Mouse (Mus musculus) inflammation-experienced regulatory T-cells (primary cell): ENCODE results near the gene Sh3bp1. TPM values are rescaled to one million over a fixed set of nuclear protein-coding genes. Genes with fewer than 3 reads are reported as not detected.

ENCODE experiments used
- polyA plus RNA-seq, 2 experiments: library from polyadenylated mRNA; unstranded; fragments of 100-300 nt; shearing (Covaris generic); gene quantifications; one replicate each; pipeline ENCODE4 v1.2.1; 2017

Sh3bp1 gene
- 100 to 1,000 TPM; 194 to 241 TPM for polyA plus RNA-seq

DNA sequence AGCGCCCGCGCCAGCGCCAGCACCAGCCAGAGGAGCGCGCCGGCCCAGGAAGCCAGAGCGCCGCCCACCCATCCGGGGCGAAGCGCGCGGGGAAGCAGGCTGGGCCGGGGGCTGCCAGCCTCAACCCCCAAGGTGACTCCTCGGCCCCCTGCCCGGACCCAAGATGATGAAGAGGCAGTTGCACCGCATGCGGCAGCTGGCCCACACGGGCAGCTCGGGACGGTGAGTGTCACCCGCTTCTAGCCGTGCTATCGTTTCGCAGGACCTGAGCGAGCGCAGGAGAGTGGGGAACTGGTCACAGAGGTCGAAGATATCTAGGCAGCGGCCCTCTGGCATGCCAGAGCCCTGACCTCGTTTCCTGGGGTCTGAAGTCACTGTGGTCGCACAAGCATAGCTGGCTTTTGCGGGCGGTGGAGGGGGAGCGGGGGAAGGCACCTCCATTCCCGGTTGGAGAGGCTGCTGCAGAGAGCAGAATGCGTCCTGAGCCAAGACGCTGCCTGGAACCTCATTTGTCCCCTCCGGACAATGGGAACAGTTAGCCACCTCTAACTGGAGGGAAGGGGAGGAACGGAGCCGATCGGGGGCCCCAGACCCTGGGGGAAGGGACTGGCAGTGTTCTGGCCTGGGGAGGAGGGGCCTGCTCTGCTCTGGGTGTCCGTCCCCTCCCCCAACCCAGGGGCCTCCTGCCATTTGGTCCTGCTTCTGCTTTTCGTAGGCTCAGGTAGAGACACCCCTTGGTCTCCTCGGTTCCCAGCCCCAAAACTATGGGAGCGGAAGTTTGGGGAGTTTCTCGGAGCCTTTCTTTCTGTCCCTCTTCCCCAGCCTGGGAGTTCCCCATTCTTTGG, at the start of gene Sh3bp1:
Sh3bp1 (plus strand) TSS at position 29 of the 845 bp plus-strand sequence.

DNA sequence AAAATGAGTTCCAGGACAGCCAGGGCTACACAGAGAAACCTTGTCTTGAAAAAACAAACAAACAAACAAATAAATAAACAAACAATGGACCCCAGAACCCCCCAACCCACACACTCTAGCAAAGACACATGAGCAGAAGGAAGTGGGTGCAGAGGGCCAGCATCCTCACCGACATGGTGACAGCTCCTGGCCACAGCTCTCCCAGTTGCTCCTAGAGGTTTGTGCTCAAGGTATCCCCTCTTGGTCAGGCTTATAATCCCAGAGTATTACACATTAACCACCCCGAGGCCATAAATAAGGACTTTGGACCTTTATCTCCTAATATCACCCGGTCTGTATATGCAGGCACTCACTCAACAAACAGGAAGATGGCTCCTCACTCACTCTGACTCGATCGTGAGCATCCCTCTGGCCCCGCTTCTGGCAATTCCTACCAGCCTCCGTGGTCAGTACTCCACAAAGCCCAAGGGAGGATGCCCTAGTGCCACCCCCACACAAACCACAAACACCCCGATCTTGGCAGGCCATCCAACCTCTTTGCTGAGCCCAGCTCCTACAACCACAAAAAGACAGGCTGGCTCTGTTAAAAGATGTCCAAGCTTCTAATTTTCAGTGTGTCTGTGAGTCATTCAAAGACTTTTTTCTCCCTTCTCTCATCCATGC, 44.1 kb upstream of the Sh3bp1 start, which contains the start of gene Lgals2:
Lgals2 (minus strand) TSS at position 227 of the 663 bp plus-strand sequence.

DNA sequence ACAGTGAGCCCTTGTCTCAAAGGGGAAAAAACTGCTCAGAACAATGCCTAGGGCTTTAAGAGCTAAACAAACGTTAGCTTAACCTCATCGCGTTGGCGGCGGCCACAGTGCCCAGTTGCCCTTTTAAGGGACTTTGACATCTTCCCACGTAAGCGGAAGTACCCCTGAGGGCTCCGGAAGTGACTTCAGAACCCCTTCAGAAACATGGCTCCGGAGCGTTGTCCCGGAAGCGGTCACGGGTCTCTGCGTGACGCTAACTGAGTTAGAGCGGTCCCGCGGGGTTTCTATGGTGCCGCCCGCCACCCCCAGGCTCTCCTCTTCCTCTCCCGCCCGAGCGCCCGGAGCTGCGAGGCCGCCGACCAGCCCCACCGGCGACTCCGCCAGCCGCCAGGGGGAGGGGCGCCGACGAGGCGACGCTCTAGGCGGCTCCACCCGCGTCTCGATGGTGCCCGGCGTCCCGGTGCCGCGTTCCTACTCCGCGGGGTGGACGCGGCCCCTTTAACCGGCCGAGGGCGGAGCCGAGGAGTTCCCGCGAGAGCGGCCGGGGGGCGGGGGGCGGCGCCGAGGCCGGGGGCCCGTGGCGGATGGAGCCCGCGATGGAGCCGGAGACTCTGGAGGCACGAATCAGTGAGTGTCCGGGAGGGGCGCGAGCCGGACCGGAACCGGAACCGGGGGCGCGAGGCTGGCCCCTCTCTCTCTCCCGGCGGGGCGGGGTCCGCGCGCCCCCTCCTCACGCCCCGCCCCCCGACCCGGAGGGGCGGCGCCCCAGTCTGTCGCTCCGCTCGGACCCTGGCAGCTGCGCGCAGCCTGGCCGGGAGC, 22.4 kb upstream of the Sh3bp1 start, which contains the start of gene Gga1:
Gga1 (plus strand) TSS at position 200 of the 819 bp plus-strand sequence.

DNA sequence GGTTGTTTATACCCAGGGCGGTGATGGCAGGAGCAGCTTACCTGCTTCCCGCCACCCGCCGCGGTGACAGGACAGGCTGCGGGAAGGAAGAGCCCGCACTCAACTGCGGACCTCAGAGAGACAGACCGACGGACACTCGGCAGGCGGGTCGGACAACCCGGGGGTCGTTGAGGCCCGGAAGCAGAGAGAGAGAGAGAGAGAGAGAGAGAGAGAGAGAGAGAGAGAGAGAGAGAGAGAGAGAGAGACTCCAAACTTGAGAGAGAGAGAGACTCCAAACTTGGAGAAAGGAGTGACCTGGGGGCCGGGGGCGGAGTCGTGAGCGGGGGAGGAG, 194 bp upstream of the Sh3bp1 start, which contains the start of gene Gm49510:
Gm49510 (plus strand) TSS at position 259 of the 331 bp plus-strand sequence.

DNA sequence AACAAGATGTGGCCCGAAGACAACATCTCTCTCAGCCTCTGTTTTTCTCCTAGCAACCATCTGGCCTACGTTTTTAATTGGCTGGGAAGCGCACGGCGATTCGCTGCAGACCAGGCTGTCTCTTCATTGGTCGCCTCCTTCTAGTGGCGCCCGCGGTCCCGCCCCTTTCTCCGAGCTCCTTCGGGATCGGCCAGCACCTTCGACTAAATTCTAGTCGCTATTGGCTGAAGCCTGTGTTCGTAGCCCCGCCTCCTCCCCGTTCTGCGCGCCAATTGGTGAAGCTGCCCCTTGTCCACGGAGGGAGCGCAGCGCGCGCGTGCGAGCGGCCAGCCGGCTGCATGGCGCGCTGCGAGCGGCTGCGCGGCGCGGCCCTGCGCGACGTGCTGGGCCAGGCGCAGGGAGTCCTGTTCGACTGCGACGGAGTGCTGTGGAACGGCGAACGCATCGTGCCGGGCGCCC, 14.1 kb downstream of the Sh3bp1 start, which contains the start of gene Pdxp:
Pdxp (plus strand) TSS at position 288 of the 459 bp plus-strand sequence.

DNA sequence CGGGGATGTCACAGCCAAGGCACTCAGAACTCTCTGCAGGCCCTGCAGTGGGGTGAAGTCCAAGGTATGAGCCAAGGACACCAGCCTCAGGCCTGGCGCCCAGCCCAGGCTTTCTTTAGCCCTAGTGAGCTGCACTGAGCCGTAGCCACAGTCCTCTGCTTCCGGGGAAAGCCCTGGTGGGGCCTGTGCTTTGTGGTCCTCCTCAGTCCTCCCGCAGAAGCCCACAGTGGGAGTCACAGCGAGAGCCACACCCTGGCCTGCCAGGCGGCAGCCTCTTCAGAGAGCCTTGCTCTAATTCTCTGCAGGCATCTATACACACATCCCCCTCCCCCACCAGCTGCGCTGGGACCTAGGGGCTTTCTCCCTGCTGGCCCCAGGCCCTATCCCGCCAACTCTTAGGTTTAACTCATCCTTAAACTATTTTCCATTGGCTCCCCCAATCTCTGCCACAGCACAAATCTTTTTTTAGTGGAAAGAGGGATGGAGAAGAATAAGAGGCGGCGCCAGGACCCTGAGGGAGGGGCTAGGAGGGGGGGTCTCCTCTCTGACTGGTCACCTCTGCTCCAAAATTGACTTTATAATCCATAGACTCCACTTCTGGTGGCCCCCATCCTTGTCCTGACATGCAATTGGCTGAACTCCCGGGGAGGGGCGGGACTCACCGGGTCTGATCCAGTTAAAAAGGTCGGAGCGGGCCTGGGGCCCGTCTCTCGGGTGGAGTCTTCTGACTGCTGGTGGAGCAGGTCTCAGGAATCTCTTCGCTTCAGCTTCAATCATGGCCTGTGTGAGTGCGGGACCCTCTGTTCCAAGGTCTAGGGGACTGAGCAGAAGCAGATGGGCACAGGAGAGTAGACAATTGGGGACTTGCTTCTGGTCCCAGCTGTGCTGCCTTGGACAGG, 26.7 kb downstream of the Sh3bp1 start, which contains the start of gene Lgals1:
Lgals1 (plus strand) TSS at position 705 of the 899 bp plus-strand sequence.

DNA sequence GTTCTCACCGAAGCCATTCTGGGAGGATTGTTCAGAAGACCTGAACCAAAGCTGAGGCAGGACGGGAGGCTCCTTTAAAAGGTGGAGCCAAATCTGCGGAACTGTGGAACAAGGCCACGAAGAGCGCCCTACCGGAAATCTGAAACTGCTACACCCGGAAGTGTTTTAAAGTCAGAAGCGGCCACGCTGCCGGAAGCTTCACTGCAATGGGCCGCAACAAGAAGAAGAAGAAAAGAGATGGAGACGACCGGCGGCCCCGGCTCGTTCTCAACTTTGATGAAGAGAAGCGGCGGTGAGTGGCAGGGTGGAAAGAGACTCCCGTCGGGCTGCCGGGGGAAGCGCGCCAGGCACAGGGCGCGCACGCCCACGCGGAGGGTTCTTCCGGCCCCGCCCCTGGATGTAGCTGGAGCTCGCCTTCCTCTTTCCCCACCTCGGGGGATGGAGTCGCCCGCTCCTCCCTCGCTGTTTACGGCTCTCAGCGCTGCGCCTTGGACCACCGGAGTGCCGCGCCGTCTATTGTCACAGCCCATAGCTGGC, 35.3 kb downstream of the Sh3bp1 start, which contains the start of gene Nol12:
Nol12 (plus strand) TSS at position 150 of the 537 bp plus-strand sequence.

DNA sequence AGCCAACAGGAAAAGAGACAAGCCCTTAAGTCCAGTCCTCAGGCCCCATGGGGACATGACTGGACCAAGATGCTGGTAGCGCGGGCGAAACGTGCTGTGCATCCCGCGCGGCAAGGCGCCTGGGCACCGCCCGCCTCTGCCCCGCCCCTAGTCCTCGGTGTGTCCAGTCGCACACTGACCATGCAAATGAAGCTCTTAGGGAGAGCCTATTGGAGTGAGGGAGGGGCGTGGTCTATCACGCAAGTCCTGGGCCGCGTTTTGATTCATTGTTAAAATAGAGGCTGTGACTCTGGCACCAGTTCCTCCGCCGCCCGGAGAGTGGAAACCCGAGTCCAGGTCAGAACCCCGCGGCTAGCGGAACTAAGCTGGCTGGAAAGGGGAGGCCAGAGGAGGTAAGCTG, 48.1 kb downstream of the Sh3bp1 start, which contains the start of gene Triobp:
Triobp (plus strand) TSS at position 68 of the 400 bp plus-strand sequence.

Other genes with a start within 250 kb of the Sh3bp1 start
- gene Elfn2, start 181.0 kb upstream of the Sh3bp1 start, polyA plus RNA-seq: under 1 TPM; 0.05 to 0.99 TPM
- gene Mfng, start 126.3 kb upstream of the Sh3bp1 start, polyA plus RNA-seq: 100 to 1,000 TPM; 125 to 169 TPM
- under 1 TPM; 0.39 to 0.80 TPM for gene Card10, start 96.7 kb upstream of the Sh3bp1 start, polyA plus RNA-seq
- gene Cdc42ep1, start 57.1 kb upstream of the Sh3bp1 start, polyA plus RNA-seq: under 1 TPM in 1 of 2 experiments, not detected in 1; 0.47 TPM
- gene Lgals2, start 44.2 kb upstream of the Sh3bp1 start, polyA plus RNA-seq: not detected
- 10 to 100 TPM; 65.1 to 85.6 TPM for gene Gga1, start 22.6 kb upstream of the Sh3bp1 start, polyA plus RNA-seq
- gene Gm49510, start 101 bp upstream of the Sh3bp1 start, polyA plus RNA-seq: 1 to 10 TPM in 1 of 2 experiments, under 1 TPM in 1; 0.51 to 2.8 TPM
- gene Pdxp, start 14.2 kb downstream of the Sh3bp1 start, polyA plus RNA-seq: 10 to 100 TPM; 27.2 to 27.9 TPM
- 100 to 1,000 TPM; 406 to 488 TPM for gene Lgals1, start 27.0 kb downstream of the Sh3bp1 start, polyA plus RNA-seq
- gene Nol12, start 35.2 kb downstream of the Sh3bp1 start, polyA plus RNA-seq: 10 to 100 TPM; 44.7 to 55.2 TPM
- 100 to 1,000 TPM in 1 of 2 experiments, 10 to 100 TPM in 1; 88.2 to 119 TPM for gene Triobp, start 48.0 kb downstream of the Sh3bp1 start, polyA plus RNA-seq
- 100 to 1,000 TPM; 103 to 105 TPM for gene H1f0, start 128.7 kb downstream of the Sh3bp1 start, polyA plus RNA-seq
- gene Galr3, start 142.1 kb downstream of the Sh3bp1 start, polyA plus RNA-seq: 1 to 10 TPM in 1 of 2 experiments, under 1 TPM in 1; 0.43 to 2.3 TPM
- gene Ankrd54, start 163.1 kb downstream of the Sh3bp1 start, polyA plus RNA-seq: 10 to 100 TPM; 55.1 to 58.4 TPM
- 100 to 1,000 TPM; 142 to 167 TPM for gene Eif3l, start 175.4 kb downstream of the Sh3bp1 start, polyA plus RNA-seq
- 10 to 100 TPM; 41.4 to 55.0 TPM for gene Micall1, start 209.1 kb downstream of the Sh3bp1 start, polyA plus RNA-seq
- gene Polr2f, start 241.2 kb downstream of the Sh3bp1 start, polyA plus RNA-seq: 100 to 1,000 TPM; 133 to 136 TPM
- 1 to 10 TPM; 1.1 to 1.4 TPM for gene 1700088E04Rik, start 241.5 kb downstream of the Sh3bp1 start, polyA plus RNA-seq